Mouse (Mus musculus): ENCODE measurements around the gene Bcat2.

GRCm38 (mm10) chr7:45587631-45588592 lies 18.0 kb downstream of the Bcat2 start:
- TF ChIP-seq CTCF (IDR thresholded peaks at IDR 0.05; ENCODE audit: extremely low read depth, insufficient read length, insufficient replicate concordance, low read depth, low read length) (no peak), POLR2A (IDR thresholded peaks at IDR 0.05; ENCODE audit: low read depth, low read length) (no peak)

Data from small intestine, adult 2 months (tissue).